24 mouse cellular contexts compared by ENCODE assay signal in genomic region chr14:114804643-114805042, GRCm38 (mm10).
"Had no signal": no experiment of that assay in that cellular context is flagged by ENCODE, and none has a peak within 500 bp of the region (broad histone marks: within the 10 kb centered on the region; RNA-seq: fewer than 3 reads in every experiment).

No protein-coding gene starts in this region.

- DNase-seq: kidney, adult 11 months; kidney, adult 8-10 months; kidney, postnatal 14 days; layer of hippocampus, adult 9-11 months; liver; lung, adult 18-20 months; lung, postnatal 14 days; lung, postnatal 4 days; midbrain, embryonic 14.5 days; right cerebral cortex, adult 18-20 months; right cerebral cortex, postnatal 14 days; right cerebral cortex, postnatal 4 days; thymus, adult 2 months; thymus, postnatal 14 days; thymus, postnatal 4 days had no signal

- H3K4me3 ChIP-seq: kidney, embryonic 15.5 days; layer of hippocampus, adult 2 months; limb, embryonic 10.5 days; limb, embryonic 13.5 days; liver, embryonic 12.5 days; liver, embryonic 15.5 days; neural tube, embryonic 12.5 days; neural tube, embryonic 15.5 days had no signal

- H3K4me1 ChIP-seq: kidney, embryonic 15.5 days; limb, embryonic 10.5 days; limb, embryonic 13.5 days; liver, embryonic 12.5 days; liver, embryonic 15.5 days; neural tube, embryonic 12.5 days; neural tube, embryonic 15.5 days had no signal

- H3K9ac ChIP-seq: kidney, embryonic 15.5 days; limb, embryonic 13.5 days; liver, embryonic 12.5 days; liver, embryonic 15.5 days; neural tube, embryonic 12.5 days; neural tube, embryonic 15.5 days had no signal

- H3K27me3 ChIP-seq: kidney, embryonic 15.5 days; limb, embryonic 13.5 days; liver, embryonic 12.5 days; liver, embryonic 15.5 days; neural tube, embryonic 12.5 days; neural tube, embryonic 15.5 days had no signal

- ATAC-seq: liver, embryonic 12.5 days had no signal

- H3K27ac ChIP-seq: kidney, embryonic 15.5 days; layer of hippocampus, adult 2 months; limb, embryonic 10.5 days; limb, embryonic 13.5 days; liver, embryonic 12.5 days; liver, embryonic 15.5 days; neural tube, embryonic 12.5 days; neural tube, embryonic 15.5 days; stomach, postnatal 0 days had no signal

- H3K36me3 ChIP-seq: kidney, embryonic 15.5 days; limb, embryonic 10.5 days; limb, embryonic 13.5 days; liver, embryonic 12.5 days; liver, embryonic 15.5 days; neural tube, embryonic 12.5 days; neural tube, embryonic 15.5 days had no signal

- H3K9me3 ChIP-seq: kidney, embryonic 15.5 days; limb, embryonic 10.5 days; limb, embryonic 13.5 days; liver, embryonic 12.5 days; liver, embryonic 15.5 days; neural tube, embryonic 12.5 days; neural tube, embryonic 15.5 days had no signal

- H3K4me2 ChIP-seq: kidney, embryonic 15.5 days; limb, embryonic 13.5 days; liver, embryonic 12.5 days; liver, embryonic 15.5 days; neural tube, embryonic 12.5 days; neural tube, embryonic 15.5 days had no signal
